Mouse (Mus musculus) forelimb bud, embryonic 11.5 days (tissue): ENCODE results near the gene Tpm3.
"Not testable (repeated sequence)": the region's sequence is repeated elsewhere in the genome, so short reads cannot be mapped to it uniquely, and the experiment has no call there.

Experiments used
- DNase-seq: peaks from one replicate; pipeline ENCODE4 v3.0.0-alpha.2; 2012; ENCODE audit warnings: low read depth, low spot score

The Tpm3 gene

DNA sequence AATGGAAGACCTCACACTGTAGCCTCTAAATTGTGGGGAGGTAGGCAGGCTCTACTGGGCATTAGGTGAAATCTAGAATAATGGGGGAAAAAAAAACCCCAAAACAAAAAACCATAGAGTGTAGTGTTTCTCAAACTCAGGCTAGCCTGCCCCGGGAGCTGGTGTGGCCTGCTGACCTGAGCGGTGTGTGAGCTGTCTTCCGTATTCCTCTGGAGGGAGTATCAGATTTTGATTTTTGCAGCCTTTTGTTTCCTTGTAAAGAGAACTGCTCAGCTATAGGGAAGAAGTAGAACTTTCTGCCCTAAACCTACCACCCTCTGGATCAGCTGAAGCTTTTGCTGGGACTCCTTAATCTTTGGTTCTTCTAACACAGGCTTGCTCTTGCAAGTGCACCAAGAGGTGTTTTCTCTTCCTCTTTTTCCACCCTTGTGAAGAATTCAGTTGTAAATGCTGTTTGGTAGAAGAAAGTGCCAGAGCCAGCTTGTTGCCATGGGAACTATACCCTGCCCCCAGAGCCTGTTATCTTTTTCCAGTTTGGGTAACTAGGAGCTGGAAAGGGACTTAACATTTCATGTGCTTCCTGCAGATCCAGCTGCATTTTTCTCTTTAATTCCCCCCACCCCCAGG lies 11.4 kb downstream of the Tpm3 start:
- no peak for DNase-seq

DNA sequence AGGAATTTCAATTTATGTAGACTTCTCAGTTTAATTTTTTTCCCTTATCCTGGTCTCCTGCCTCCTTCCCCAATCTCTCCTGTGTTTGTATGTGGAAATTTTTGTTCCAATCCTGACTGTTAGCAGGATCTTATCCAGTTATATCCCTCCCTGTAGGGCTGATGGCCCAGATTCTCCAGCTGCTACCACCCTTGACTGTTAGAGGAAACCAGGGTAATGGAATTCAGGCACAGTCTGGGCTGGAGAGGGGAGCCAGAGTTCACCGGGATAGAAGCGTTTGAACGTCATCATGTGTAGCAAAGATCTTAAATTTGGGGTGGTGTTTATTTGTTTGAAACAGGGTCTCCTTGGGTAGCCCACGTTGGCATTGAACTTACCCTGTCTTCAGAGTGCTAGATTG lies 12.3 kb downstream of the Tpm3 start:
- DNase-seq, result no peak

- no peak for DNase-seq
Observed at GRCm38 (mm10) chr3:90085281-90085680, 12.8 kb downstream of the Tpm3 start.

DNA sequence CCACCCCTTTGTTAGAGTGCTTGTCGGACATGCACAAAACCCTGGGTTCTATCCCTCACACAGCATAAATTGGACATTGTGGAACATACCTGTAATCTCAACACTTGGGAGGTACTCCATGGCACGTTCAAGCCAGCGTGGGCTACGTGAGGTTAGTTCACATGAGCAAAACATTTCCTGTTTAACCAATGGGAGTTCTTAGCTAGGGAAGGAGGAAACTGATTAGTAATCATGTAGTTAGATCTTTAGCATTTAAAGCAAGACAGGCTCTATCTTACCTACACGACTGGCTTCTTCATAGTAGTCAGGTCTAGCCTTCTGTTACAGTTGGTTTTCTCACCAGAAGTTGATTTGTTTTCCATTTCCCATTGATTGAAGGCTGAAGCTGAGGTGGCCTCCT lies 13.6 kb downstream of the Tpm3 start:
- no peak for DNase-seq

- DNase-seq, result no peak
Observed at GRCm38 (mm10) chr3:90088617-90089016, 16.2 kb downstream of the Tpm3 start.

- DNase-seq, result no peak
Observed at GRCm38 (mm10) chr3:90090892-90091291, 18.4 kb downstream of the Tpm3 start.

- DNase-seq, result no peak
Observed at GRCm38 (mm10) chr3:90094453-90094852, 22.0 kb downstream of the Tpm3 start.

- no peak for DNase-seq
Observed at GRCm38 (mm10) chr3:90097928-90098327, 25.5 kb downstream of the Tpm3 start.

- no peak for DNase-seq
Observed at GRCm38 (mm10) chr3:90101010-90101409, 28.6 kb downstream of the Tpm3 start.

DNA sequence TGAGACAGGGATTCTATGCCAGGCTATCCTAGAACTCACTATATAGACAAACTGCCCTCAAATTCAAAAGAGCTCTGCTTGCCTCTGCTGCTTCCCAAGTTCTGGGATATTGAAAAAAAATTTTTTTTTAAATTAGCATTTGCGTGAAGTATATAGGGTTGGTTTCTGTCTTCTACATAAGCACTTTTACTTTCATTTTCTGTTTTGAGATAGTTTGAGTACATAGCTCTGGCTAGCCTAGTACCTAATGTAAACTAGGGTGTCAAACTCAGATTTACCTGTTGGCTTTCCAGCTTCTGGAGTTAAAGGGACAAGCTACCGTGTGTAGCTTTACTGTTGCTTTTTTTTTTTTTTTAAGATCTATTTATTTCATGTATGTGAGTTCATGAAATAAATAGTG lies 29.2 kb downstream of the Tpm3 start:
- DNase-seq, result no peak

GRCm38 (mm10) chr3:90102239-90102638 lies 29.8 kb downstream of the Tpm3 start:
- DNase-seq, result no peak

DNA sequence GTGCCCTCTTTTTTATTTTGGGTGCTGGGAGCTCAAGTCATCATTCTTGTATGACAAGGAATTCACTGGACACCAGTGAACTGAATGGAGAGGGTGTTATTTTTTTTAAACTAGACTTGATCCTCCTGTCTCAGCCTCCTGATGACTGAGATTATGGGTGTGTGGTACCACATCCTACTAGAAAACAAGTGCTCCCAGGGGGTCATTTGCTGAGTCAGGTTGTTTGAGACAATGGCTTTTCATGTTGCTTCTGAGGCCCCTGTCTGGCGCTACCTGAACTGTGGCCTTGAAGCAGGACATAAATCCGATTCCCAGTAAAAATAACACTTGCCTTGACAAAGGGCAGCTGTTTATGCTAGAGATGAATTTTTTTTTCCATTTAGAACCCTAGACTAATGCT lies 30.7 kb downstream of the Tpm3 start:
- DNase-seq, result no peak

DNA sequence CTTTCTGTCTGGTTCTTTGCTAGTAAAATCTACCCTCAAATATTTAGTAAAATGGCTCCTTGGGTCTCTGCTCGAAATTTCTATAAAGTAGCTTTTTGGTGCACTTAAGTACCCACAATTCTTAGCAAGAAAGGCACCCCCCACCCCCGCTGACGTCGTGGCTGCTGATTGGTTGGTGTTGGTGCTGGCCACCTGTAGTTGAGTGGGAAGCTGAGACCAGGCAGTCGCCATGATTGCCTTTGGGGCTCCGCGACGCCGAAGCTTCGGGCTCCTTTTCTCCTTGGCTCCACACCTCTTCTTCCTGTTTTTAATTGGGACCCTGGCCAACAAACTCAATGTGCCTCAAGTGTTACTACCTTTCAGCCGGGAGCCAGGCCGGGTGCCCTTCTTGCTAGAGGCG lies 31.5 kb downstream of the Tpm3 start, which contains the start of gene Nup210l:
TSS of gene Nup210l (plus strand) at position 195 of the 400 bp plus-strand sequence.
- no peak for DNase-seq

- DNase-seq, result no peak
Observed at GRCm38 (mm10) chr3:90111706-90112105, 39.3 kb downstream of the Tpm3 start.

GRCm38 (mm10) chr3:90114342-90114741 lies 41.9 kb downstream of the Tpm3 start:
- DNase-seq, result no peak

DNA sequence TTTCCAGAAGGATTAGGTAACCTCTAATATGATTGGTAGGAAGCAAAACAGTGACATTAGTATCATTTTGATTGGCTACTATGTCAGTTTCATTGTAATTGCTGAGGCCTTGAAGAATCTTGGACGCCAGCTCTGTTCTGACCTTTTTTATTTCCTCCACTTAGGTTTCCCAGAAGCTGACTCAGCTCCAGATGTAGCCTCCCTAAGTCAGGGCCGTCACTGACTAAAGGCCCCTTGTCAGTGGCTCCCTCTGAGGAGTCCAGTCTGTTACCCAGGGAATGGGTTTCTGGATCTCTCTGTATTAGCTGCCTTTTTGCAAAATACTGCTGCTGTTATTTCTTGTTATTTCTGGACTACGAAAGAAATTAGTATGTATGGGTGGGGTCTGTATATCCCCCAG lies 43.1 kb downstream of the Tpm3 start:
- DNase-seq, result no peak

DNA sequence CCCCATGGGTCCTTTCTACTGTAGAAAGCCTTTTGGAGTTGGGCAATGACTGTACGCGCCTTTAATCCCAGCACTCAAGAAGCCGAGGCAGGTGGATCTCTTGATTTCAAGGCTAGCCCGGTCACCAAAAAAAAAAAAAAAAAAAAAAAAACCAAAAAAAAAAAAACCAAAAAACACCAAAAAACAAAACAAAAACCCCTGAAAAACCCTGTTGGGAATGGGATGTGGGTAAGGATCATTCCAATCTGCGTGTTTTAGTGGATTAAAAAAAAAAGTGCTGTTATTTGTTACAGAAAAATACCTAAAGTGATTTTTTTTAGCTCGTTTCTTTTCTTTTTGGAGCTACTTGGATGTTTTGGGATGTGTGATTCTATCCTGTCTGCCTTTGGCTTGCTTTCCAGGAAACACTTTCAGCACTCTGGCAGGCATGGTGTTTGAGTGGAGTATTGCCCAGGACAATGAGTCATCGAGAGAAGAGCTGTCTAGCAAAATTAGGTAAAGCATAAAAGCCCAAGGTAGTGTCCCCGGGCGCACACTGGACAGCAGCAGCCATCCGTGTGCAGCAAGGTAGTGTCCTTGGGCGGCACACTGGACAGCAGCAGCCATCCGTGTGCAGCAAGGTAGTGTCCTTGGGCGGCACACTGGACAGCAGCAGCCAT lies 45.8 kb downstream of the Tpm3 start:
- no peak for DNase-seq

GRCm38 (mm10) chr3:90122036-90122435 lies 49.6 kb downstream of the Tpm3 start:
- DNase-seq, result not testable (repeated sequence)

- no peak for DNase-seq
Observed at GRCm38 (mm10) chr3:90125710-90126109, 53.3 kb downstream of the Tpm3 start.

DNA sequence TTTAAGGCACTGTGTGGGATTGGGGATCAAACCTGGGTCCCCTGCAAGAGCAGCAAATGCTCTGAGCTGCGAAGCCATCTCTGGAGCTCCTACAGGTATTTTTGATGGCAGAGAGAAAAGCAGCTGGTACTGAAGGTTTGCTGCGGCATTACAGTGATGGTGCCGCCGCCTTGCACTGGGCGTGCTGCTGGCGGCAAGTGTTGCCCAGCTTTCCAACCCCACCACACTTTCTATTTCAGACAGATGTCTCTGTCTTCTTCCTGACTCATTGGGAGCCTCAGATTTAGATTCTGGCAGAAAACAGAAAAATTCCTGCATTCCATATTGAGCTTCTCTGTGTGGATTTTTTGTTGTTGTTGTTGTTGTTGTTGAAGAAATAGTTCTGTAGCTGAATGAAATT lies 55.4 kb downstream of the Tpm3 start:
- no peak for DNase-seq

- no peak for DNase-seq
Observed at GRCm38 (mm10) chr3:90132745-90133144, 60.3 kb downstream of the Tpm3 start.

GRCm38 (mm10) chr3:90133331-90133730 lies 60.9 kb downstream of the Tpm3 start:
- DNase-seq, result no peak

DNA sequence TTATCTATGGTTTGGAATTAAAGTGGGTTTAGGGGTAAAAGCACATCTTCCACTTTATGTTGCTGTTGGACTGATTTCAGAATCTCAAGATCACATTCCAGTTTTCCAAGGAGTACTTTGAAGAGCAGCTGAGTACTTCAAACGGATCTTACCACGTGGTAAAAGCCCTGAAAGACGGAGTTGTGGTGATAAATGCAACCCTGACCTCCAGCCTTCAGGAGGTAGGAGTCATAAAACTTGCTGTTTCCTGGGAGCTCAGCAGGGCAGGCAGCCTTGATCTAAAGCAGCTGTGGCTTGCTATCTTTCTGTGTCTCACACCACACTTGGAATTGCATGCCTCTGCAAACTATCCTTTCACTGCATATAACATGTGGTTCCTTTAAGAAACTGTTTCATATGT lies 62.0 kb downstream of the Tpm3 start:
- DNase-seq, result peak; percentile 10

GRCm38 (mm10) chr3:90134993-90135392 lies 62.5 kb downstream of the Tpm3 start:
- DNase-seq, result no peak
